Mouse (Mus musculus) cerebellum, postnatal 36 days (tissue): ENCODE data around the gene Pqlc3.

Source experiments
- DNase-seq, 2 experiments: peaks; one replicate each; pipeline ENCODE4 v3.0.0; 2021 to 2022; ENCODE audit warnings: mixed read lengths in 2 of 2

Pqlc3 gene

GRCm38 (mm10) chr12:17001211-17001610 is 1.0 kb upstream of the Pqlc3 start:
- no peak for DNase-seq

GRCm38 (mm10) chr12:17000628-17001027 is 420 bp upstream of the Pqlc3 start:
- no peak for DNase-seq

GRCm38 (mm10) chr12:16999146-16999545 is 1.1 kb downstream of the Pqlc3 start:
- no peak for DNase-seq

- no peak for DNase-seq
Measured at GRCm38 (mm10) chr12:16996886-16997462, 3.2 kb downstream of the Pqlc3 start.

GRCm38 (mm10) chr12:16996281-16996680 is 3.9 kb downstream of the Pqlc3 start:
- no peak for DNase-seq

GRCm38 (mm10) chr12:16994291-16994690 is 5.9 kb downstream of the Pqlc3 start:
- DNase-seq, result no peak

- DNase-seq, result no peak
Measured at GRCm38 (mm10) chr12:16992355-16992754, 7.9 kb downstream of the Pqlc3 start.

GRCm38 (mm10) chr12:16991376-16991775 is 8.8 kb downstream of the Pqlc3 start:
- DNase-seq, result no peak

- no peak for DNase-seq
Measured at GRCm38 (mm10) chr12:16985778-16986177, 14.4 kb downstream of the Pqlc3 start.

- DNase-seq, result no peak
Measured at GRCm38 (mm10) chr12:16977120-16977519, 23.1 kb downstream of the Pqlc3 start.

- DNase-seq, result no peak
Measured at GRCm38 (mm10) chr12:16966811-16967210, 33.4 kb downstream of the Pqlc3 start.

GRCm38 (mm10) chr12:16963354-16963753 is 36.9 kb downstream of the Pqlc3 start:
- DNase-seq, result no peak

- DNase-seq, result no peak
Measured at GRCm38 (mm10) chr12:16958851-16959250, 41.4 kb downstream of the Pqlc3 start.

GRCm38 (mm10) chr12:16948239-16948638 is 52.0 kb downstream of the Pqlc3 start:
- DNase-seq, result no peak

- DNase-seq, result no peak
Measured at GRCm38 (mm10) chr12:16941976-16942375, 58.2 kb downstream of the Pqlc3 start.
